Mouse (Mus musculus): ENCODE measurements around the gene Cx3cr1.

Gene Cx3cr1

DNA sequence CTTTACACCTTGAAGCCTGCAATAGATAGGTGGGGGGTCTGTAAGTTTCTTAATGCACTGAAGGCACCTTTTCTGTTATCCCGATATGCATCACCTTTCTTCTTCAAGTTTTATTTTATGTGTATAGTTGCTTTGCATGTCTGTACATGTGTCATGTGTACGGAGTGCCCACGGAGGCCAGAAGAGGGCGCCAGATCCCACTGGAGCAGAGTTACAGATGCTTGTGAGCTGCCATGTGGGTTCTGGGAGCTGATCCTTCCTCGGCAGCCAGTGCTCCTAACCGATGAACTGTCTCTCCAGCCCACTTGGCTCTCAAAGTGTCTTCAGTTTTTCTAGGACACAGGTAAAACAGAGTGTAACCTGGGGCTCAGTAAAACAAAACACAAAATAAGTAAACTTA lies 11.6 kb upstream of the Cx3cr1 start:
- no peak for DNase-seq

GRCm38 (mm10) chr9:120080546-120081108 lies 10.9 kb upstream of the Cx3cr1 start:
- DNase-seq, result no peak

GRCm38 (mm10) chr9:120079901-120080300 lies 10.2 kb upstream of the Cx3cr1 start:
- no peak for DNase-seq

- no peak for DNase-seq
Measured at GRCm38 (mm10) chr9:120078241-120078640, 8.6 kb upstream of the Cx3cr1 start.

DNA sequence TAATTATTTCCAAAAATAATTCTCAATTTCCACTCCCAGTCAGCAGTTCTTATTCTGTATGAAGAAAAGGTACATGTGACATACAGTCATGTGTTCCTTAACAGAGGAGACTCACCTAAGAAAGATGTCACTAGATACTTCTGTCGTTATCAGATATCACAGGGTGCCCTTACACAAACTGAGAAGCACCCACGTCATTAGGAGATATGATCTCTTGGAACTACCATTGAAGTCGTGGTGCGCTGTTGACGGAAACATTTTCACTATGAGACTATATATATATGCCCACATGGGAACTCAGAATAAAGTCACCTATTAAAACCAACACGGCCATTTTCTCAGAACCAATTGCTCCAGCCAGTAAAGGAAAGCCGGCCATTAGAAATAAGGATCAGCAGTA lies 4.8 kb upstream of the Cx3cr1 start:
- no peak for DNase-seq

- peak; percentile 76 for DNase-seq
Measured at GRCm38 (mm10) chr9:120073169-120073568, 3.5 kb upstream of the Cx3cr1 start.

DNA sequence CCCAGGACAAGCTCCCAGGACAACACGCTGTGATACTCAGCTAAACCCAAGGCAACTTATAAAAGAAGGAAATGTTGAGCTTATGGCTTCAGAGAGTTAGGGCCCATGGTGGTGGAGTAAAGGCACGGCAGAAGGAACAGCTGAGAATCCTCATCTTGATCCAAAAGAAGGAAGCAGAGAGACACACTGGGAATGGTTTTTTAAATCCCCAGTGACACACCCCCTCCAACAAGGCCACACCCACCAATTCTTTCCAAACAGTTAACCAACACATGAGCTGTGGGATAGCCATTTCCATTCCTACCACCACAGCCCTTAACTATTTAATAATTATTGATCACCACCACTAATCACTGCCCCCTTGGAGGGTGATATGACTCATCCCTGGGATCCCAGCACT lies 1.6 kb upstream of the Cx3cr1 start:
- DNase-seq, result no peak

GRCm38 (mm10) chr9:120068047-120068446 lies 1.6 kb downstream of the Cx3cr1 start:
- DNase-seq, result no peak

GRCm38 (mm10) chr9:120067609-120068008 lies 2.1 kb downstream of the Cx3cr1 start:
- no peak for DNase-seq

GRCm38 (mm10) chr9:120064317-120064716 lies 5.4 kb downstream of the Cx3cr1 start:
- DNase-seq, result no peak

GRCm38 (mm10) chr9:120058730-120059129 lies 10.9 kb downstream of the Cx3cr1 start:
- no peak for DNase-seq

GRCm38 (mm10) chr9:120056201-120056600 lies 13.5 kb downstream of the Cx3cr1 start:
- no peak for DNase-seq

DNA sequence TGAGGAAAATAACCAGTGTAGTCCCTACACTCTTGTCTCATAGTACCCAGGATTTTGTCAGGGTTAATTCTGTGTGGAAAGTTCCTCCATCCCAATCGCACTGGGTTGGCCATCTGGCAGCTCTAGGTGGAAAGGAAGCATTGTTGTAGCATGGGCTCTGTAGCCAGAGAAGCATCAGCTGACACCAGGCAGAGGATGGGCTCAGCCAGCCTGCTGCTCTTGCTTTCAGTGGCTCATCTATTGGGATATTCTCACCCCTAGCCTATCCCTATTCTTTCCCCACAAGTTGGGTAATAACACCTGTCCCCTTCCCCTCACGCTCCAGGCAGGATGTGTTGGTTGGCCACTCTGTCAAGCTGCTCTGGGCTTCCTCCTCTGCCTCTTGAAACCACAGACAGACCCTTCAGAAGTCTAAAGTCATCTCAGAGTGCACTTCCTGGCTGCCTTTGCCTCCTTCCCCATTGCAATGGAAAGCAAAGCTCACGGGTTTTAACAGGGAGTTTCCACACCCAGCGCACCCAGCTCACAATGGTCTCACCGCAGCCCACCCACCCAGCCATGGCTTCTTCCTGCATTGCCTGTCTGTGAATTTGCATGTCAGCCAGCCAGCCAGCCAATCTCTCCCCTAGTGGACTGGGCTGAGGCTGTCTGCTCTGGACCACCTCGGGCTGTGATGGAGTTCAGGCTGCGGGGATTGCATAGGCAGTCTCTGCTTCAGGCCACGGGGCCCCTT lies 15.0 kb downstream of the Cx3cr1 start:
- peak; percentile 52 for DNase-seq

DNA sequence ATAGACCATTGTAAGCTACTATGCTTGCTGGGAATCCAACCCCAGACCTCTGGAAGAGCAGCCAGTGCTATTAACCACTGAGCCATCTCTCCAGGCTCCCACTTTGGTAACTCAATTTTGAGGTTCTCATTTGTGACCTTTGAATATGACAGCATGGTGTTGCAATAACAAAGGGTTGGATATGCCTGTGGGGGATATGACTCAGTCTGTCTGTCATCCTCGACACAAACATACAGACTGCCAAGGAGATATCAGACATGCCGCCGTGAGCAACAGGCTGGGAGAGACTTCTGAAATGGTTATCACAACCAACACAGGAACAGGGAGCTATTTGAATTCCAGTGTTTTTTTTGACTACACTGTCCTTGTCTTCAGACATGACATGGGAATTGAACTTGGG lies 20.3 kb downstream of the Cx3cr1 start:
- no peak for DNase-seq

- DNase-seq, result no peak
Measured at GRCm38 (mm10) chr9:120048495-120048894, 21.2 kb downstream of the Cx3cr1 start.

DNA sequence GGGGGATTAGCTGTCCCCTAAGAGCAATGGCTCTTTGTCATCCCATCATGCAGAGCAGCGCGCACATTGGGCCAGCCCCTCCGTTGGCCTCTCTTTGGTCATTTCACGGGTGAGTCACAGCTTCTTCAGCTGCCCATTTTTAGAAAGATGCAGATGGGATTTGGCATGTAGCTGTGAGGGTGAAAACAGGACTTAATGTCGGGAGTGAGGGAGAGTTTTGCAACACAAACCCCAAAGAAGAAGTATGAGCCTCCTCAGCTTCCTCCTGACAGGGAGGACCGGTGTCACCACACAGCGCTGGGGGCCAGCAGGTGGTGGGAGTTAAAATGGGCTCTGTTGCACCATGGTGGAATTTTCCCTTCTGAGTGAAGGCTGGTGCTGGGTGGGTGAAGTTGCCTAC lies 26.6 kb downstream of the Cx3cr1 start:
- DNase-seq, result no peak

- DNase-seq, result no peak
Measured at GRCm38 (mm10) chr9:120037414-120037813, 32.3 kb downstream of the Cx3cr1 start.

DNA sequence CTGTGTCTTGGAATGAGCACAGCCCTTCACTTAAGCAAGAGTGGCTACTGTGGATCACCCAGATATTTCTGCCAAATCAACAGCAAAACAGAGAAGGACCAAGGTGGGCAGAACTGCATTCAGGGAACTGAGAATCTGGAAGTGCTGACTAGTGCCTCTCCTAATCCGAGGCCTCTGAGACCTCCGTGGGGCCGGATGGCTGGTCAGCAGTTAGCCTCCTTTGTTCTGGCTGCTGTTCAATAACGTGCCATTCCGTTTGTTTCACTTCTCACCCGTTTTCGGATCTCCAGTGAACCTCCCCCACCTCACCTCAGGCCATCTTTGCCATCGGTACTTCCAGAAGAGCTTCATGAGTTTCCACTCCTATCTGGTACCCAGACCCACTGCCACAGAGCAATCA lies 35.3 kb downstream of the Cx3cr1 start:
- no peak for DNase-seq

- DNase-seq, result no peak
Measured at GRCm38 (mm10) chr9:120032710-120033109, 37.0 kb downstream of the Cx3cr1 start.

GRCm38 (mm10) chr9:120030421-120030820 lies 39.3 kb downstream of the Cx3cr1 start:
- DNase-seq, result peak; percentile 62

- no peak for DNase-seq
Measured at GRCm38 (mm10) chr9:120029880-120030279, 39.8 kb downstream of the Cx3cr1 start.

GRCm38 (mm10) chr9:120027401-120028151 lies 42.1 kb downstream of the Cx3cr1 start:
- DNase-seq, result peak; percentile 61

GRCm38 (mm10) chr9:120024625-120025024 lies 45.1 kb downstream of the Cx3cr1 start:
- no peak for DNase-seq

GRCm38 (mm10) chr9:120024171-120024570 lies 45.5 kb downstream of the Cx3cr1 start:
- DNase-seq, result no peak
